Mouse (Mus musculus) stomach, embryonic 14.5 days (tissue): Measurements from ENCODE around the gene Kctd17. TPM values are rescaled to one million over a fixed set of nuclear protein-coding genes. Genes with fewer than 3 reads are reported as not detected.

Experiments
- ATAC-seq: fragments of 200-750 bp; cut with Nextera tagmentation; 2 replicates; pipeline ENCODE4 v1.8.0; 2017; ENCODE audit warnings: low read depth, moderate TSS enrichment; ENCODE audit not compliant: insufficient number of reproducible peaks, insufficient read depth, low FRiP score
- H3K27ac ChIP-seq: fragments of 300-500 bp; sonication (generic); 2 replicates; pipeline ENCODE4 v1.5.1; 2014; ENCODE audit warnings: mild to moderate bottlenecking, low read length, moderate library complexity, mixed read lengths
- H3K27me3 ChIP-seq: fragments of 300-500 bp; sonication (generic); 2 replicates; pipeline ENCODE4 v1.6.1; 2014; ENCODE audit warnings: low read length, control low read depth, mixed read lengths; ENCODE audit not compliant: control insufficient read depth, insufficient read depth
- H3K36me3 ChIP-seq: fragments of 300-500 bp; sonication (generic); 2 replicates; pipeline ENCODE4 v1.6.1; 2014; ENCODE audit warnings: mild to moderate bottlenecking, control low read depth, low read length, moderate library complexity, mixed read lengths; ENCODE audit not compliant: control insufficient read depth, insufficient read depth
- H3K4me1 ChIP-seq: fragments of 300-500 bp; sonication (generic); 2 replicates; pipeline ENCODE4 v1.6.1; 2014; ENCODE audit warnings: low read length, control low read depth, mixed read lengths; ENCODE audit not compliant: control insufficient read depth, insufficient read depth
- H3K4me2 ChIP-seq: fragments of 300-500 bp; sonication (generic); replicated peaks from 2 replicates; pipeline ENCODE4 v1.6.1; 2014; ENCODE audit warnings: low read depth, low read length, control low read depth
- H3K4me3 ChIP-seq: fragments of 300-500 bp; sonication (generic); 2 replicates; pipeline ENCODE4 v1.5.1; 2014; ENCODE audit warnings: low read depth, low read length, control low read depth
- H3K9ac ChIP-seq: fragments of 300-500 bp; sonication (generic); replicated peaks from 2 replicates; pipeline ENCODE4 v1.6.1; 2014; ENCODE audit warnings: low read depth, mild to moderate bottlenecking, control low read depth, low read length, moderate library complexity, mixed read lengths
- H3K9me3 ChIP-seq: fragments of 300-500 bp; sonication (generic); 2 replicates; pipeline ENCODE4 v1.6.1; 2016; ENCODE audit warnings: low read depth, low read length, control low read depth; ENCODE audit not compliant: control insufficient read depth
- WGBS: fragments of 180-500 bp; shearing (Covaris S2); extraction: QIAGEN DNeasy Blood & Tissue Kit; methylation state at CpG from one replicate; pipeline ENCODE4 v1.1.7; 2014; 5-methylcytosine and 5-hydroxymethylcytosine counted together
- polyA plus RNA-seq: library from polyadenylated mRNA; unstranded; fragments of >200 nt; fragmentation: Nextera tagmentation; extraction: Ambion mirVana; gene quantifications from 2 replicates; pipeline ENCODE4 v1.2.1, GENCODE M21; 2014

Gene Kctd17
- polyA plus RNA-seq = 38.9 and 39.4 TPM in 2 replicates

GRCm38 (mm10) chr15:78428391-78429138 lies at the start of gene Kctd17:
Kctd17 (plus strand) TSS chr15:78428564.
- peaks cover 3% of the 10 kb centered on the region; the same call in 1 of the 2 replicates for H3K36me3 ChIP-seq
- peak within 1 kb of the TSS; percentile 61 for H3K4me3 ChIP-seq
- H3K27me3 ChIP-seq = no peaks in the 10 kb centered on the region
- peak within 1 kb of the TSS; percentile 44; the same call in 1 of the 2 replicates for H3K27ac ChIP-seq
- WGBS = 1% methylated on average over 46 of the region's 52 CpGs
- H3K9me3 ChIP-seq = no peaks in the 10 kb centered on the region
- ATAC-seq = peak; percentile 75
- peaks cover 7% of the 10 kb centered on the region for H3K4me1 ChIP-seq
- H3K4me2 ChIP-seq = peak within 1 kb of the TSS; percentile 52
- H3K9ac ChIP-seq = peak within 1 kb of the TSS; percentile 52

DNA sequence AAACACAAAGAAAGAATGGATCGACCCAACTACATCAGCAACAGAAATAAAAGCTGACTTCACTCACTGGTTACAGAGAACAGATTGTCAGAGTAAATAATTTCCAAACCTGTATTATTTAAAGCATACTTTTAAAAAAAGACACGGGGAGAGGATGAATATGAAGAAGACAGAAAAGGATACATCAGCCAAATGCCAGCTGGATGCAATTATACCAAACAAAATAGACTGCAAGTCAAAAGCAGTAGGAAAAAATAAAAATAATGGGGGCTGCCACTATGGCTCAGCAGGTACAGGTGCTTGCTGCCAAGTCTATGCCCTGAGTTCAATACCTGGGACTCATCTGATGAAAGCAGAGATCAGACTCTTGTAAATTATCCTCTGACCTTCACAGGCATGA lies 48.2 kb upstream of the Kctd17 start:
- no peak for ATAC-seq
- Histone ChIP-seq H3K9me3 (no peaks in the 10 kb centered on the region), H3K4me1 (no peaks in the 10 kb centered on the region), H3K9ac (no peak overlapping the region), H3K4me3 (no peak overlapping the region), H3K27me3 (no peaks in the 10 kb centered on the region), H3K4me2 (no peak overlapping the region), H3K27ac (no peak overlapping the region), H3K36me3 (no peaks in the 10 kb centered on the region)
- 78% methylated on average over 2 of the region's 2 CpGs for WGBS

- no peaks in the 10 kb centered on the region for H3K36me3 ChIP-seq
- H3K4me3 ChIP-seq = no peak overlapping the region
- H3K9ac ChIP-seq = no peak overlapping the region
- H3K4me1 ChIP-seq = no peaks in the 10 kb centered on the region
- no peaks in the 10 kb centered on the region; the same call in 1 of the 2 replicates for H3K27me3 ChIP-seq
- WGBS = 63% methylated on average over 4 of the region's 4 CpGs
- no peaks in the 10 kb centered on the region for H3K9me3 ChIP-seq
- H3K27ac ChIP-seq = no peak overlapping the region
- ATAC-seq = no peak
- no peak overlapping the region for H3K4me2 ChIP-seq
Observed at GRCm38 (mm10) chr15:78380741-78381140, 47.6 kb upstream of the Kctd17 start.

DNA sequence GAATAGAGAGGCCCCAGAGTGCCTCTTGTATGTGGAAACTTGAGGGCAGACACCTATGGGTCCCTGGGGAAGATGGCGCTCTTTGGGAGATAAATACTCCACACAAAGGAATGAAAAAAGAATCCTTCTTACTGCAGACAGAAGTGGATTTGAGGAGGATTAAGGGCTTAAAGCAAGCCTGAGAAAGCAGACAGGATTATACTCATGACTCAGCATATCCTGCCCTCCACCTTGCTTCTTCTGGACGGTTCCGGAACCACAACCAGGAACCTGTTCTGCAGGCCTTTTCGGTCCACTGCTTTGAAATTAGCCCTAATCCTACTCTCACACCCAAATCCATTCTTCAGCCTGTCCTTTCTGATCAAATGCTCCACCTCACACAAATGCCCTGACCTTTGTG lies 46.2 kb upstream of the Kctd17 start:
- ATAC-seq = no peak
- Histone ChIP-seq H3K9me3 (no peaks in the 10 kb centered on the region), H3K36me3 (no peaks in the 10 kb centered on the region), H3K27me3 (no peaks in the 10 kb centered on the region; the same call in 1 of the 2 replicates), H3K4me3 (no peak overlapping the region), H3K4me1 (no peaks in the 10 kb centered on the region), H3K9ac (no peak overlapping the region), H3K4me2 (no peak overlapping the region), H3K27ac (no peak overlapping the region)
- WGBS = 83% methylated on average over 4 of the region's 4 CpGs

GRCm38 (mm10) chr15:78383450-78384219 lies 44.7 kb upstream of the Kctd17 start:
- no peak for ATAC-seq
- no peaks in the 10 kb centered on the region for H3K9me3 ChIP-seq
- no peaks in the 10 kb centered on the region for H3K36me3 ChIP-seq
- H3K4me2 ChIP-seq = no peak overlapping the region
- WGBS = 78% methylated on average over 11 of the region's 11 CpGs
- no peak overlapping the region for H3K27ac ChIP-seq
- H3K4me3 ChIP-seq = no peak overlapping the region
- H3K27me3 ChIP-seq = no peaks in the 10 kb centered on the region; the same call in 1 of the 2 replicates
- no peaks in the 10 kb centered on the region for H3K4me1 ChIP-seq
- H3K9ac ChIP-seq = no peak overlapping the region

- Histone ChIP-seq H3K4me3 (no peak overlapping the region), H3K4me1 (no peaks in the 10 kb centered on the region), H3K4me2 (no peak overlapping the region), H3K27ac (no peak overlapping the region), H3K27me3 (no peaks in the 10 kb centered on the region; the same call in 1 of the 2 replicates), H3K9me3 (no peaks in the 10 kb centered on the region), H3K9ac (no peak overlapping the region), H3K36me3 (no peaks in the 10 kb centered on the region)
- no peak for ATAC-seq
- WGBS = 69% methylated on average over 7 of the region's 7 CpGs
Observed at GRCm38 (mm10) chr15:78384220-78385116, 43.9 kb upstream of the Kctd17 start.

- no peak for ATAC-seq
- H3K27me3 ChIP-seq = no peaks in the 10 kb centered on the region; the same call in 1 of the 2 replicates
- H3K36me3 ChIP-seq = no peaks in the 10 kb centered on the region
- no peak overlapping the region for H3K9ac ChIP-seq
- no peaks in the 10 kb centered on the region for H3K9me3 ChIP-seq
- no peak overlapping the region for H3K4me3 ChIP-seq
- 100% methylated on average over 1 of the region's 1 CpGs for WGBS
- no peak overlapping the region for H3K4me2 ChIP-seq
- H3K27ac ChIP-seq = no peak overlapping the region
- H3K4me1 ChIP-seq = no peaks in the 10 kb centered on the region
Observed at GRCm38 (mm10) chr15:78385564-78385963, 42.8 kb upstream of the Kctd17 start.

DNA sequence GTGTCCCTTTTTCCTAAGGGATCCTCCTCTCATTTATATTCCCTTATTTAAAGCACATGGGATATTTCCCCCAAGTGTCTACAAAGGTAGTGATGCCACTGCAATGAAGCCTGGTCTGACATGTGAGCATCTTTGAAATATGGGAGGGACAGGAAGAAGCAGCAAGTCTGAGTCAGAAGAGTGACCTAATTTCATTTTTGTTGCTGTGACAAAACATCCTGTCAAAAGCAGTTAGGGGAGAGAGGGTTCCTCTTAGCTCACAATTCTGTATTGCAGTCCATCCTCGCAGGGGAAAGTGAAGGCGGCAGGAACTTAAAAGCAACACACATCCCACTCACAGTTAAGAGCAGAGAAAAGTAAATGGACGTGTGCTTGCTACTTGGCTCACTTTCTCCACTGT lies 37.5 kb upstream of the Kctd17 start:
- Histone ChIP-seq H3K4me3 (no peak overlapping the region), H3K4me2 (no peak overlapping the region), H3K27ac (no peak overlapping the region), H3K27me3 (no peaks in the 10 kb centered on the region), H3K9me3 (no peaks in the 10 kb centered on the region), H3K4me1 (no peaks in the 10 kb centered on the region), H3K36me3 (no peaks in the 10 kb centered on the region), H3K9ac (no peak overlapping the region)
- WGBS = 80% methylated on average over 3 of the region's 3 CpGs
- ATAC-seq = no peak
